Mouse (Mus musculus) MEL (cell line): Measurements from ENCODE around the gene Cgref1.

ENCODE experiments used
- CTCF ChIP-seq, 3 experiments: IDR thresholded peaks in 2 of 3; conservative IDR thresholded peaks in 1 of 3; 2 replicates each; pipeline ENCODE4 v1.5.1; 2011 to 2012; ENCODE audit warnings: low read length in 3 of 3, low read depth in 2 of 3, mild to moderate bottlenecking in 2 of 3, improper control_type of control experiment in 1 of 3, inconsistent platforms in 1 of 3, mixed read lengths in 1 of 3, moderate library complexity in 1 of 3; ENCODE audit not compliant: control insufficient read depth in 1 of 3, insufficient read depth in 1 of 3, poor library complexity in 1 of 3, severe bottlenecking in 1 of 3
- EP300 ChIP-seq, 2 experiments: IDR thresholded peaks; 2 replicates each; pipeline ENCODE4 v1.6.1; 2011; ENCODE audit warnings: improper control_type of control experiment in 2 of 2, low read length in 2 of 2, low read depth in 1 of 2, mild to moderate bottlenecking in 1 of 2
- MAX ChIP-seq: IDR thresholded peaks from 2 replicates; pipeline ENCODE4 v1.6.1; 2011; ENCODE audit warnings: low read length, improper control_type of control experiment
- NRF1 ChIP-seq: IDR thresholded peaks from 2 replicates; pipeline ENCODE4 v1.6.1; 2014; ENCODE audit warnings: low read depth, mild to moderate bottlenecking, inconsistent platforms, low read length, improper control_type of control experiment, moderate library complexity; ENCODE audit not compliant: poor library complexity, insufficient read depth, severe bottlenecking
- POLR2A ChIP-seq, 2 experiments: IDR thresholded peaks; 2 replicates each; pipeline ENCODE4 v1.6.1; 2011 to 2012; ENCODE audit warnings: low read length in 2 of 2, mild to moderate bottlenecking in 2 of 2, control low read depth in 1 of 2, improper control_type of control experiment in 1 of 2, low read depth in 1 of 2, moderate library complexity in 1 of 2; ENCODE audit not compliant: control insufficient read depth in 1 of 2, insufficient read depth in 1 of 2, poor library complexity in 1 of 2
- RAD21 ChIP-seq: IDR thresholded peaks from 2 replicates; pipeline ENCODE4 v1.6.1; 2011; ENCODE audit warnings: mild to moderate bottlenecking, low read depth, low read length, improper control_type of control experiment
- TAL1 ChIP-seq: IDR thresholded peaks from 2 replicates; pipeline ENCODE4 v1.6.1; 2012; ENCODE audit warnings: mild to moderate bottlenecking, inconsistent platforms, low read length, moderate library complexity, mixed read lengths
- ZKSCAN1 ChIP-seq: IDR thresholded peaks from 2 replicates; pipeline ENCODE4 v1.6.1; 2012; ENCODE audit warnings: low read depth, mild to moderate bottlenecking, inconsistent platforms, low read length, improper control_type of control experiment, moderate library complexity

DNA sequence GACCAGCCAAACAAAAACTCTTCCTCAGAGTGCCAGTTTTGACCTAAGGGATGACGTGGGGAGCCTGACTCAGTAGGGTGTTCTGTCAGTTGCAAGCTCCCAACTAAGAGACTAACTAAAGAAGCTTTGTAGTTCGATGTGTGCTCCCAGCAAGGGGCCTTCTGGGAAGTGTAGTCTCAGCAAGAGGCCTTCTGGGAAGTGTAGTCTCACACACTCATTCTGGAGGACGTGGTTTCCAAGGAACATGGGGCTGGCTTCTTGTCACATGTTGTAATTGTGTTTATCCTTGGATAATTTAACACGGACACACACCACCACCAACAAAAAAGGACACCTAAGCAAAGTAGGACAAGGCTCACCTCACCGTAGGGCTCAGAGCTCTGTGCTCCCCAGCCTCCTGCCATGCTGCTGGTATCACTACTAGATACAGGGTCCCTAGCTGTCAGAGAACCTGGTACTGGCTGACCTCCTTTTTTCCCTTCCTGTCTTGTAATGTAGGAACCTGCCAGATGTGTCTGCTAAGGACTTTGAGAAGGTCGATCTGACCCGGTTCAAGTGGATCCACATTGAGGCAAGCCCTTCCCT, 17.4 kb downstream of the Cgref1 start:
- no peak for TF ChIP-seq POLR2A (IDR thresholded peaks at IDR 0.05; ENCODE audit: control insufficient read depth in 1 of 2, insufficient read depth in 1 of 2, low read depth in 1 of 2, low read length in 2 of 2, poor library complexity in 1 of 2)
- TF ChIP-seq EP300 (IDR thresholded peaks at IDR 0.05; ENCODE audit: low read depth in 1 of 2, low read length in 2 of 2) = no peak
- TF ChIP-seq CTCF (IDR thresholded peaks at IDR 0.05 in 2 of 3, conservative IDR thresholded peaks at IDR 0.05 in 1 of 3; ENCODE audit: control insufficient read depth in 1 of 3, insufficient read depth in 1 of 3, low read depth in 2 of 3, low read length in 3 of 3, poor library complexity in 1 of 3, severe bottlenecking in 1 of 3) = no peak
- no peak for TF ChIP-seq MAX
- TF ChIP-seq ZKSCAN1 = no peak
- no peak for TF ChIP-seq RAD21
- TF ChIP-seq TAL1 = no peak
- no peak for TF ChIP-seq NRF1
